Mouse (Mus musculus) thymus, adult 2 months (tissue): ENCODE measurements around the gene Nfe2. TPM values are rescaled to one million over a fixed set of nuclear protein-coding genes. Genes with fewer than 3 reads are reported as not detected.

Experiments
- DNase-seq: peaks from one replicate; pipeline ENCODE4 v3.0.0; 2021
- H3K27ac ChIP-seq: fragments of 200-500 bp; 2 replicates; pipeline ENCODE4 v1.5.1; 2012; ENCODE audit warnings: low read length, control low read depth; ENCODE audit not compliant: control insufficient read depth, insufficient read depth
- H3K27me3 ChIP-seq: fragments of 200-500 bp; 2 replicates; pipeline ENCODE4 v1.6.1; 2012; ENCODE audit warnings: mild to moderate bottlenecking, low read length, moderate library complexity, mixed read lengths; ENCODE audit not compliant: control insufficient read depth, insufficient read depth
- H3K36me3 ChIP-seq: fragments of 200-500 bp; 2 replicates; pipeline ENCODE4 v1.6.1; 2012; ENCODE audit warnings: mild to moderate bottlenecking, low read length, moderate library complexity; ENCODE audit not compliant: control insufficient read depth, insufficient read depth
- H3K4me1 ChIP-seq: fragments of 200-500 bp; replicated peaks from 2 replicates; pipeline ENCODE4 v1.6.1; 2012; ENCODE audit warnings: low read length; ENCODE audit not compliant: control insufficient read depth, insufficient read depth
- H3K4me3 ChIP-seq: fragments of 200-500 bp; 2 replicates; pipeline ENCODE4 v1.5.1; 2012; ENCODE audit warnings: mild to moderate bottlenecking, low read length, control low read depth, moderate library complexity; ENCODE audit not compliant: control insufficient read depth, insufficient read depth
- CTCF ChIP-seq: fragments of 200-500 bp; IDR thresholded peaks from 2 replicates; pipeline ENCODE4 v1.5.1; 2012; ENCODE audit warnings: mild to moderate bottlenecking, control low read depth, low read length, moderate library complexity, borderline replicate concordance; ENCODE audit not compliant: control insufficient read depth, poor library complexity, insufficient read depth; ENCODE audit errors: extremely low read depth
- POLR2A ChIP-seq: fragments of 200-500 bp; IDR thresholded peaks from 2 replicates; pipeline ENCODE4 v1.6.1; 2012; ENCODE audit warnings: mild to moderate bottlenecking, low read length, control low read depth, moderate library complexity; ENCODE audit not compliant: control insufficient read depth, poor library complexity, insufficient read depth; ENCODE audit errors: extremely low read depth
- WGBS: fragments of 180-500 bp; shearing (Covaris S2); methylation state at CpG from one replicate; pipeline ENCODE4 v1.1.7; 2018; 5-methylcytosine and 5-hydroxymethylcytosine counted together
- polyA plus RNA-seq: library from polyadenylated mRNA; depleted of rRNA; stranded (reverse); fragments of >200 nt; gene quantifications from 2 replicates; pipeline ENCODE4 v1.2.3, GENCODE M21; 2012; rRNA removed

Nfe2 gene
- polyA plus RNA-seq, 1 experiment: 4.9 TPM

- WGBS: 86% methylated on average over 2 of the region's 2 CpGs
These were observed 44.1 kb downstream of the Nfe2 start for GRCm38 (mm10) chr15:103214149-103214548.

GRCm38 (mm10) chr15:103205156-103205555 lies 53.0 kb downstream of the Nfe2 start:
- TF ChIP-seq POLR2A (no peak), CTCF (no peak)
- Histone ChIP-seq H3K4me3 (no peak overlapping the region), H3K36me3 (peaks cover 67% of the 10 kb centered on the region), H3K27me3 (no peaks in the 10 kb centered on the region), H3K4me1 (no peaks in the 10 kb centered on the region), H3K27ac (no peak overlapping the region)
- DNase-seq: no peak
- 69% methylated on average over 2 of the region's 2 CpGs for WGBS

More at GRCm38 (mm10) chr15:103214149-103214548, 44.1 kb downstream of the Nfe2 start:
- Histone ChIP-seq H3K36me3 (peaks cover 33% of the 10 kb centered on the region), H3K27ac (no peak overlapping the region), H3K27me3 (no peaks in the 10 kb centered on the region), H3K4me1 (peaks cover 7% of the 10 kb centered on the region), H3K4me3 (no peak overlapping the region)
- DNase-seq: no peak
- no peak for TF ChIP-seq CTCF
- TF ChIP-seq POLR2A: no peak

GRCm38 (mm10) chr15:103202088-103202793 lies 56.0 kb downstream of the Nfe2 start:
- Histone ChIP-seq H3K36me3 (peaks cover 80% of the 10 kb centered on the region), H3K27me3 (no peaks in the 10 kb centered on the region), H3K4me1 (no peaks in the 10 kb centered on the region), H3K4me3 (no peak overlapping the region), H3K27ac (no peak overlapping the region)
- no peak for DNase-seq
- no peak for TF ChIP-seq POLR2A
- TF ChIP-seq CTCF: no peak
- WGBS: 90% methylated on average over 6 of the region's 6 CpGs

Other genes with a start within 250 kb of the Nfe2 start
- gene Hoxc4, start 239.5 kb downstream of the Nfe2 start, polyA plus RNA-seq: 0.19 and 0.22 TPM in 2 replicates
- gene Smug1, start 91.3 kb downstream of the Nfe2 start, polyA plus RNA-seq: 24.2 and 25.1 TPM in 2 replicates
- gene Cbx5, start 18.6 kb downstream of the Nfe2 start, polyA plus RNA-seq: 34.2 and 37.0 TPM in 2 replicates
- gene Hnrnpa1, start 18.0 kb downstream of the Nfe2 start, polyA plus RNA-seq: 155 and 178 TPM in 2 replicates
- 106 and 124 TPM in 2 replicates for gene Copz1, start 14.3 kb upstream of the Nfe2 start, polyA plus RNA-seq
- 0.28 and 0.45 TPM in 2 replicates for gene Gpr84, start 52.2 kb upstream of the Nfe2 start, polyA plus RNA-seq
- 18.6 and 20.7 TPM in 2 replicates for gene Zfp385a, start 81.7 kb upstream of the Nfe2 start, polyA plus RNA-seq
- 20.2 and 20.7 TPM in 2 replicates for gene Itga5, start 108.4 kb upstream of the Nfe2 start, polyA plus RNA-seq
- not detected in 2 replicates for gene Gtsf1, start 172.1 kb upstream of the Nfe2 start, polyA plus RNA-seq
- not detected in 2 replicates for gene Gtsf2, start 190.1 kb upstream of the Nfe2 start, polyA plus RNA-seq
- gene Nckap1l, start 195.4 kb upstream of the Nfe2 start, polyA plus RNA-seq: 100 and 101 TPM in 2 replicates
- gene Pde1b, start 244.6 kb upstream of the Nfe2 start, polyA plus RNA-seq: 28.0 and 33.4 TPM in 2 replicates